Mouse (Mus musculus): ENCODE data around the gene Selenom.

GRCm38 (mm10) chr11:3543001-3543400 lies 28.5 kb downstream of the Selenom start:
- no peak for TF ChIP-seq POLR2A (IDR thresholded peaks at IDR 0.05; ENCODE audit: extremely low read depth, insufficient read depth, low read length)
- TF ChIP-seq CTCF (IDR thresholded peaks at IDR 0.05; ENCODE audit: extremely low read depth, insufficient read depth, low read length): no peak
